Mouse (Mus musculus): Measurements from ENCODE around the gene Hoxc5.

- TF ChIP-seq CTCF (IDR thresholded peaks at IDR 0.05; ENCODE audit: low read depth) (no peak), EP300 (IDR thresholded peaks at IDR 0.05; ENCODE audit: low read depth) (no peak)
Measured at GRCm38 (mm10) chr15:103001370-103001769, 34.1 kb downstream of the Hoxc5 start.

All from heart, postnatal 0 days (tissue).